Mouse (Mus musculus): Measurements from ENCODE around the gene Mid1.
"Not testable (repeated sequence)": the region's sequence is repeated elsewhere in the genome, so short reads cannot be mapped to it uniquely, and the experiment has no call there.

Mid1 gene

GRCm38 (mm10) chrX:169971562-169971961 is 286.6 kb downstream of the Mid1 start:
- DNase-seq (ENCODE audit: low spot score in 2 of 2): not testable (repeated sequence)

GRCm38 (mm10) chrX:169972131-169972530 is 287.1 kb downstream of the Mid1 start:
- DNase-seq (ENCODE audit: low spot score in 2 of 2): not testable (repeated sequence)

- DNase-seq (ENCODE audit: low spot score in 2 of 2): not testable (repeated sequence)
Observed at GRCm38 (mm10) chrX:169972791-169973494, 287.9 kb downstream of the Mid1 start.

DNA sequence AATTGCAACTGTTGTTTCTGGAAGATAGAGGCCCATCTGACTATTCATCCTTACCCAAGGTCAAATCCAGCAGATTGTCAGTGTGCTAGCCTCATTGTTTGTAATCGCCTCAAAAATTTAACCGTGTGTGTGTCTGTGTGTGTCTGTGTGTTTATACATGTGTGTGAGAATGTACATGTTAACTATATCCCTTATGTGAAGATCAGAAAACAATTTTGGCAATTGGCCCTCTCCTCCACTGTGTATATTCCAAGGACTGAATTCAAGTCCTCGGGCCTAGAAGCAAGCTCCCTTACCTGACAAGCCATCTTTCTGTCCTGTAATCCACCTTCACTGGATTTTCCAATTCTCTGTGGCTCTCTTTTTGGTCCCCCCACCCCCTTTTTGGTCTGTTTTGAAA is 288.8 kb downstream of the Mid1 start:
- not testable (repeated sequence) for DNase-seq (ENCODE audit: low spot score in 2 of 2)

GRCm38 (mm10) chrX:169974456-169974855 is 289.5 kb downstream of the Mid1 start:
- DNase-seq (ENCODE audit: low spot score in 2 of 2): not testable (repeated sequence)

DNA sequence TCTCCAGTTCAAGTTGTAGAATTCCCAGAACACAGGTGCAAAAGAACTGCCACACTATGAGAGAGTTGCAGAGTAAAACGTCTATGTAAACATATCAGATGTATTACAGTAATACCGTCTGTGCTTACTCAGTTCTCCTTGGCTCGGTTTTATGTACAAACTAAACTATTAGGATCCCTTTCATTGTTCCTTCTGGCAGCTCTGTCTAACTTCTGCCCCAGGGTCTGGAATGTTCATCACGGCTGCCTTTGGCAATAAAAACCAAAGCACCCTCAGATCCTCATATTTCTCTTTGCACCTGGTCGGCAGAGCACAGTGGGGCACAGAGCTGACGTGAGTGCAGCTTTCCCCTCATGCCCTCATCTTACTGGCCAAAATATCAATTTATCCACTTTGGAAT is 290.0 kb downstream of the Mid1 start:
- not testable (repeated sequence) for DNase-seq (ENCODE audit: low spot score in 2 of 2)

DNA sequence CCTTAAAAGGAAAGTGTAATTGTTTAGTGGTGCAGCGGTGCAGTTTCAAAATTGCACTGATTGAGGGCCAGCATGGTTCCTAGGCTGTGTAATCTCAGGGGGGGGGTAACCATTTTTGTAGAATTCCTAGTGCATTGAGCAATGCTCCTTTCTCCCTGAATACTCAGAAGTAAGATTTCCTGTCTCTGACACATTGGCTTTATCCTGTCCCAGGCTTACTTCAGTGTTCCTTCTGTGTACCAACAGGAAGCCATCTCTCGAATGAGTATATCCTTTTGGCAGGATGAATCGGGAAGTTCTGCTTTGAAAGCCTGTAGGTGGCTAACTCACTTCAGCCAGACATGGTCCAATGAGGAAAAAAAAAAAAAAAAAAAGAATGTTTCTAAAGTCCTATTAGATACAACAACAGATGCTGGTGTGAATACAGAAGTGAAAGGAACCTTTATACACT is 290.7 kb downstream of the Mid1 start:
- not testable (repeated sequence) for DNase-seq (ENCODE audit: low spot score in 2 of 2)

DNA sequence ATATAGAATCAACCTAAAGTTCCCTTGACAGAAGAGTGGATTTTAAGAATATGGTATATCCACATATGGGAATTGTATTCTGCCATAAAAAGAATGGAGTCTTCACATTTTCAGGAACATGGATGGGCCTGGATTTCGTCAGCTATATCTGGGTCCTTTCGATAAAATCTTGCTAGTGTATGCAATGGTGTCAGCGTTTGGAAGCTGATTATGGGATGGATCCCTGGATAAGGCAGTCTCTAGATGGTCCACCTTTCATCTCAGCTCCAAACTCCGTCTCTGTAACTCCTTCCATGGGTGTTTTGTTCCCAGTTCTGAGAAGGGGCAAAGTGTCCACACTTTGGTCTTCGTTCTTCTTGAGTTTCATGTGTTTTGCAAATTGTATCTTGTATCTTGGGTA is 291.3 kb downstream of the Mid1 start:
- not testable (repeated sequence) for DNase-seq (ENCODE audit: low spot score in 2 of 2)

- DNase-seq (ENCODE audit: low spot score in 2 of 2): not testable (repeated sequence)
Observed at GRCm38 (mm10) chrX:169977856-169978435, 292.9 kb downstream of the Mid1 start.

DNA sequence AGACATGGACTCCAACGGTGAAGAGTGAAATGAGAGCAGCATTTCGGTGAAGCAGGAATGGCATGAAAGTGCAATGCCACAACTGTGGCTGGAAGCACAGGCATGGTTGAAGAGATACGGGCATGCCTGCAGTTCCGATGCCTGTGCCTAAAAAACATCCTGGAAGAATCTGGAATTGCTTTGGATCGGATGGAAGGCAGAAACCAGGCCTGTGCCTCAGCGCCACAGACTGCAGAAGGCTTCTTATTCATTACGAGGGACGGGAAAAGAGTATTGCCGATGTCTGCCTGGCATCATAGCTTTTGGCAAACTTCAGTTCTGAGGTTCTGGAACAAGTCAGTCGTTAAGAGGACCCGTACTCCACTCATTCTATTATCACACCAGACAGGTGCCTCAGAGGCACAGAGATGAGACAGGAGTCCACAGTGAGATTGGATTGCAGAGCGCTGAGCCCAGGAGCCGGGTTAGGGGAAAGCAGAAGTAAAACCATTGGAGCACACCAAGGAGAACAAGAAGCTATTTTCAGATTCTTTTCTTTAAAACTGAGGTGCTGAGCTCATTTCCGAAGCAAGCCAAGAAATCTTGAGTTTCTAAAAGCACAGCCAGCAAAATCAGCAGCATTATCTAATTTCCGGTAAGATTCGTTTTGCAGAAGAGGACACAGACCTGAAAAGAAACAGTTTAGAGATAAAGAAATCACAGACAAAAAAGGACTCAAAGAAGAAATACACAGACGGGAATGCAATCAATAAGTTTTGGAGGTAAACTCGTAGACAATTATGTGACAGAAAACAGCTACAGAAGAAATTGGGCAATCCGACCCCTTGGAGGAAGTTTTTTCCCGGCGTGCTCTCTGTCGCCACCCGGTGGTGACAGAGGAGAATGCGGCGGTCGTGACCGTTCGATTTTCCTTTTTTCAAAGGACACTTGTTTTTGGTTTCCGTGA is 293.7 kb downstream of the Mid1 start:
- DNase-seq (ENCODE audit: low spot score in 2 of 2): peak in 1 of 2 experiments; percentile 48

DNA sequence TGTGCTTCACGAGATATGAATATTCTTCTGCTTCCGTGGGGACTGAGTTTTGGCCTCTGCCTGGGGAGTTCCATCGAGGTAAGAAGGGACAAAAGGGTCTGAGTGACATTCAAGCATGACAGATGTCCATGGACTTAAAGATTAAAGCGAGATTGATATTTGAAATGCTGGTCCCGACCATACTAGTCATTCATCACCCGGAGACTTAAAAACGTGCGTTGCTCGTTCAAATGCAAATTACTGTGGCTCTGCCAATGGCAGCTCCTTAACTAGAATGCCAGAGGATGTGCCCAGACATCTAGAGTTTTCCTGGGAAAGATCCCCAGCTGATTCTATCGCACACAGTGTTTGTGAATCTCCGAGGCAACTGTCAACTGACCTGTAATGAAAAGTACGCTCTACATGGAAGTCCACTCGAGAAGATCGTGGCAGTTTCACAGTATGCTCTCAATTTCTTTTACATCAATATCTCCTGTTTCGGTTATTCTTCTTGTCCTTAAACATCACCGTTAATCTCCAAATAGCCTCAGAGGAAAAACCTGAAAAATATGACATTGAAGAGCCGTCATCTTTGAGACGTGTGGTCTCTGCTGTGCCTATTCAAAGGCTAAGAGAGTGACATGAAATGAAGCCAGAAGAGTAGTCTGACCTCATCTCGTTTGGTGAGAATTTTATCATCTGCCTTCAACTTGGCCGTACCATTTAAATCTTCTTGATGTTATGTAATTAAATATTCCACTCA is 294.6 kb downstream of the Mid1 start:
- not testable (repeated sequence) for DNase-seq (ENCODE audit: low spot score in 2 of 2)

GRCm38 (mm10) chrX:169980203-169980556 is 295.2 kb downstream of the Mid1 start:
- DNase-seq (ENCODE audit: low spot score in 2 of 2): not testable (repeated sequence)

DNA sequence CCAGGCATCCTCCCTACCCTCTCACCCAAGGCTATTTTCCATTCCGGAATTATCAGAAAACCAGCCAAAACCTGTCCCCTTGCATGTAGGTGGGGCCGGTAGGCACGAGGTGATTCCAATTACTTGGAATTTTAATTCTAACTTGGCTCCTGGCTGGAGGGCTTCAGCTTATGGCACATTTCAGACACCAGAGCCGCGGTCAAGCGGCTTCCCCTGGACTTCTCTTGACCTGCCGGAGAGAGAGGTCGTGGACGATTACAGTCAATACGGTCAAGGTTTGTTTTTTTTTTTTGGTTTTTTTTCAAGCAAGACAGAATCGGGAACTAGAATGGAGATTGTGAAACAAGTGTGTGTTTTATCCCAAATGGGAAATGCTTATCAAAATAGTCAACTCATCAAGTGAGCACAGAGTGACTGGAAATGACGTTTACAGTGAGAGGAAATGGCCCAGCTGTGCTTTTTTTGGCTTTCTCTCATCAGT is 295.9 kb downstream of the Mid1 start:
- DNase-seq (ENCODE audit: low spot score in 2 of 2): no peak

DNA sequence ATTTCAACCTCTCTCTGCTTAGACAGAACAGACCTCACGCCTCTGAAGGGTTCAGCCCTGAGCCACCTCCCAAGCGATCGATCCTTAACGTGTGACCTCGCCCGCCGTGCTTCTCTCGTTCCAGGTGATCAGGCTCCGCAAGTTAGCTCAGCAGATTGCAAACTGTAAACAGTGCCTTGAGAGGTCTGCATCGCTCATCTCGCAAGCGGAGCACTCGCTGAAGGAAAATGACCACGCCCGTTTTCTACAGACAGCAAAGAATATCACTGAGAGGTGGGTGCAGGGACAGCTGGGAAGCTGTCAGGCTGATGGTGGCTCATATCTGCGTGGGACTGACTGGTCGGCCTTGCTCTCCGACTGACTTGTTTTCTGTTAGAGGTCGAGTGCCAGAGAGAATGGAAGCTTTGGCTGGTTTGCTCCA is 296.8 kb downstream of the Mid1 start:
- DNase-seq (ENCODE audit: low spot score in 2 of 2): not testable (repeated sequence)

DNA sequence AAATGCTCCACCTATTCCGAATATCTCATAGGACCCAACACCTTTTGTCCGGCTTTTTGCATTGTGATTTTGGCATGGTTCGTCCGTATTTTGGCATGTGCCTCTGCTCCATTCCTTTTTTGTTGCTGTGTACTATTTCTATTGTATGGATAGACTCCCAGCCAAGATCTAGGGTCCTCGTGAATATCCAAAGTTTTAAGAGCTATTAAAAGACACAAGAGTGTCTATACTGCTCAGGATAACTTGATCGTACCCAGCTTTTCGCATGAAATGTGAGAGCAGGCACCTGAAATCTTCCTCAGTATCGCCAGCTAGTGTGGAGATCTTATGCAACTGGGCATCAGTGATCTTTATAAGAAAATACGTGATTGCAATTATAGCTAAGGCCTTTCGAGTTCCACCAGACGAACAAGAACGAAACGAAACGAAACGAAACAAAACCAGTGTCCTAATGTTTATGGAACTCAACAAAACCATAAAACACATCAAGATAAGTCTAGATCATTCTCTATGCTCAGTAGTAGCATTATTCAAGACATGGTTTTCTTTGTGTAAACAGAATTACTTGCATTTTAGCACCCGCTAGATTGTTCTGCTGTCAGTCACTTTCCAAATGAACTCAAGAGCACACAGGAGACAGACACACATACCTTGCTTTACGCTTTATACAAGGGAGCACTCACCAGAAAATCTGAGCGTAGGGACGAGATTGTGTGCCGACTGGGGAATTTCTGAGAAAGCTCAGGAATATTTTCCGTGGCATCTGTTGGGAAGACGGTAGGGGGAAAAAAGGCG is 297.8 kb downstream of the Mid1 start:
- not testable (repeated sequence) for DNase-seq (ENCODE audit: low spot score in 2 of 2)

DNA sequence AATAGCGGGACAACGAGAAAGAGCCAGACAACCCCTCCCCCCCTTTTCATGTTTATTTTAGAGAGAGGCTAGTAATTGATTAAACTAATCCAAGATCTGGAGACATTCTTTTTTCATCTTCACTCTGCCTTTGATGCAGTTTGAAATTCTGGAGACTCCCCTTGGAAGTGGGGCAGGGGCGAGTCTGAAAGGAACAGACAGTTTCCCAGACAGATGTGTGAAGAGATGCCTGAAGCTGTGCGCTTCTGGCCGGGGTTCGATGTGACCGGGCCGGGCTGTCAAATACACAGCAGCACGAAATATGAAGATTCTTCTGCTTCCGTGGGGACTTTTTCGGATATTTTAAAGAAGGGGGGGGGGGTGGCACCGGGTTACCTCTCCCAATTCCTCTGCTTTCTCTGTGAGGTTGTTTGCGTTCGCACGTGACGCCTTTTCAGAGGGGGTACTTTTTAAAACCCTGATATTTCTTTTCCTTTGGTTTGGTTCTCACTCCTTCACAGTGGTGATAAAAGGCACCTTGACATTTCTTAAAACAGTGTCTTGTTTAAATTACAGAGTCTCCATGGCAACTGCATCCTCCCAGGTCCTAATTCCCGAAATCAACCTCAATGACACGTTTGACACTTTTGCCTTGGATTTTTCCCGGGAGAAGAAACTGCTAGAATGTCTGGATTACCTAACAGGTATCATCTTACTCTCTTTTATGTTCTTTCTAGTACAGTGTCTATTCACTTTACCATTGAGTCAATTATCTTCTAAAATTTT is 298.6 kb downstream of the Mid1 start:
- not testable (repeated sequence) for DNase-seq (ENCODE audit: low spot score in 2 of 2)

DNA sequence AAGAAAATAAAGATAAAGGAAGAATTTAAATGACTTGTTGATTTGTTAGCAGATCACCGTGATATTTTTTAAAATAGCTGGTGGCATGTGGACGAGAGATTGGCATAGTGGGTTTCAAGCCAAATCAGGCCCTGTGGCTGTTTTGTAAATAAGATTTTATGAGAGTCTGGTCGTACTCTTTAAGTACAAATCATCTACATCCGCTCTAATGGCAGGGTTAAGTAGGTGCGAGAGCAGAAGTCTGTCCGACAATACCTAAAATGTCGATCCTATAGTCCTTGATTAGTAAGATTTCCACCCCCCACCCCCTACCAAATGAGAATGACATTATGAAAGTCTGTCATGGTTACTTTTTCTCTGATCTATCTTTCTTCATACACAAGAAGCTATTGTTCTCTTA is 299.3 kb downstream of the Mid1 start:
- not testable (repeated sequence) for DNase-seq (ENCODE audit: low spot score in 2 of 2)

DNA sequence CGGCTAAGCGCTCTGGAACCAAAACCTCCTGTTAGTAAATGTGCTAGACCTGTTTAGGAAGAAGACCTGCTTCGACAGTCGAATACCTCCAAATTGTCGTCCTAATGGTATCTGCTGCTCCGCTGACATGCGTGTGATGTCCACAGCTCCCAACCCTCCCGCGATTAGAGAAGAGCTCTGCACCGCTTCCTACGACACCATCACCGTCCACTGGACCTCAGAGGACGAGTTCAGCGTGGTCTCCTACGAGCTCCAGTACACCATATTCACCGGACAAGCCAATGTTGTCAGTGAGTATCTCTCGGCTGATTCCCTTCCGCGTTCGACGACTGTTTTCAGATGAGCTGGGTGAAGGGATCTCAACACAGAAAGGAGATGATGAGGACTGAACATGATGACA is 299.9 kb downstream of the Mid1 start:
- DNase-seq (ENCODE audit: low spot score in 2 of 2): not testable (repeated sequence)

GRCm38 (mm10) chrX:169985796-169986195 is 300.8 kb downstream of the Mid1 start:
- DNase-seq (ENCODE audit: low spot score in 2 of 2): not testable (repeated sequence)
